Mouse (Mus musculus) E14TG2a.4 (cell line): Measurements from ENCODE around the gene Igdcc3.

Source experiments
- CTCF ChIP-seq: conservative IDR thresholded peaks from 2 replicates; pipeline ENCODE4 v1.5.1; 2014; ENCODE audit warnings: low read length
- NANOG ChIP-seq: IDR thresholded peaks from 2 replicates; pipeline ENCODE4 v1.6.1; 2014; ENCODE audit warnings: borderline replicate concordance, low read length, mixed read lengths
- POU5F1 ChIP-seq: IDR thresholded peaks from 2 replicates; pipeline ENCODE4 v1.6.1; 2014; ENCODE audit warnings: low read length, borderline replicate concordance

DNA sequence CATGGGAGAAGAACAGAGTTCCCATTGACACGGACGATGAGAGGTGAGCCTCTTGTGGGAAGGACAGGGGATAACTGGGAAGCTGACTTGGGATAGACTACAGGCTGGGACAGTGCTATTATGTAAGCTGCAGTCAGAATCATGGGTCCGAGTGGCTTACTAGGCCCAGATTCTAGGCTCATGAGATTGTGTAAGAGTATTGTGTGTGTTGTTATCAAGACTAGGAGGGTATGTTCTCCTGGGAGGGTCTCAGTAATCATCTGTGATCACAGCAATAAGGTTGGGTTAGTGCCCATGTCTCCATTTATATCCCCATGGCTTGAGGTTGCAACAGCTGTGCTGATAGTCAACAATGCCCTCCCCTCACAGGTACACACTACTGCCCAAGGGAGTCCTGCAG is 36.5 kb downstream of the Igdcc3 start:
- TF ChIP-seq CTCF, result no peak
- no peak for TF ChIP-seq NANOG
- no peak for TF ChIP-seq POU5F1
